Mouse (Mus musculus): Measurements from ENCODE around the gene Gm5799.
"Not testable (repeated sequence)": the region's sequence is repeated elsewhere in the genome, so short reads cannot be mapped to it uniquely, and the experiment has no call there.

Gm5799 gene

GRCm38 (mm10) chr14:43543276-43543675 lies at the start of gene Gm5799:
Gene Gm5799 (plus strand): TSS chr14:43543576.
- CTCF ChIA-PET = not testable (repeated sequence)

DNA sequence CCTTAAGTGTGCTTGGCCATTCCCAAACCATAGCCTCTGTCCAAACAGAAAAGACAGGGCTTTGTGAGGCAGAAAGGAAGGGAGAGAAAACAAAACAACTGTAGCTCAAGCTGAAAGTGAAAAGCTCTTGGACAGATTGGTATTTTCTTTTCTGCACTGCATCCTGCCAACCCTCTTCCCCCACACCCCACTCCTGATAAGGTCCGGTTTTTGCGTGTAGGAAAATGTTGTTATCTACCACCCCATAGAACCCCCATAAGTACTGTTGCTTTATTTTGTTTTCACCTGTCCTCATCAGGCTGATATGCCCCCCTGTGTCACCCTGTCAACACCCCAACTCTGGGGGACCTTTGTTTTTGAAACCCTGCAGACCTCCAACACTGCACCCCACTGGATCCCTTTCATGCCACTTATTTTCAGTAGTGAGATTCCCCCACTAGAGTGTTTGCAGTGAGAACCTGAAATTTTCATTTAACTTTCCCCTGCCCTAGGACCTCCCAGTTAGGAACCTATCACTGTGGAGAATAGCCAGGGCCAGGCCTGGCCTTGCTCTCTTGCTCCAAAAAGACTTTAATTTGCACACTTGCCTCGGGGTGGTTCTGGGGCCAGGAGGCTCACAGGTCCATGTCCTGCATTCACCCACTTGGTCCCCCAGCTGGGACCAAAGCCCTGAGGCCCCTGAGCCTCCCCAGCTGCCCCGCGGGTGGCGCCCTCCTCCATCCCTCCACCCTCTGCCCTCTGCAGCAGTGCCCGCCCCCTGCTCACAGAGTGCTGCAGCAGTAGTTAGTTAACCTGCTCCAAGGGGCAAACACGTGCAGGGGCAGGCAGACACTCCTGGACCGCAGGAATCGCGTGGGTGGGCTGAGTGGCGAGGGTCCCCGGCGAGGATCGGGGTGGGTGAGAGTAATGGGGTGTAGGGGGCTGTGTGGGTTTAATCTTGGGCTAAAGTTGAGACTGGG lies 12.0 kb upstream of the Gm5799 start:
- CTCF ChIA-PET = not testable (repeated sequence)

DNA sequence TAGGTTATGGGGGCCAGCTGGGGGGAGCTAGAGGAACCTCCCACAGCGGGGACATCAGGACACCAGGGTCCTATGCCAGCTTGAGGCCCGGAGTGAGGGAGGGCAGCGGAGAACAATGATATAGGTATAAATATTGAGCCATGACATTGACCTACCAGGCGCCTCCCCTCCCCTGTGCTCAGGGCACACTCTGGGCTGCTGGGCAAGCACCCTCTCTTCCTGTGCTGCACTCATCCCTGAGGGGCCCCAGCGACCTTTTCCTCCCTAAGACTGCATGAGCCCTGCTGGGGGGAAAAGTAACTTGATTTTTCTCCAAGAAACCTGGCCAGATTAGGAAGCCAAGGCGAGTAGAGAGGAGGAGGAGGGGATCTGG lies 11.4 kb upstream of the Gm5799 start:
- CTCF ChIA-PET = not testable (repeated sequence)

DNA sequence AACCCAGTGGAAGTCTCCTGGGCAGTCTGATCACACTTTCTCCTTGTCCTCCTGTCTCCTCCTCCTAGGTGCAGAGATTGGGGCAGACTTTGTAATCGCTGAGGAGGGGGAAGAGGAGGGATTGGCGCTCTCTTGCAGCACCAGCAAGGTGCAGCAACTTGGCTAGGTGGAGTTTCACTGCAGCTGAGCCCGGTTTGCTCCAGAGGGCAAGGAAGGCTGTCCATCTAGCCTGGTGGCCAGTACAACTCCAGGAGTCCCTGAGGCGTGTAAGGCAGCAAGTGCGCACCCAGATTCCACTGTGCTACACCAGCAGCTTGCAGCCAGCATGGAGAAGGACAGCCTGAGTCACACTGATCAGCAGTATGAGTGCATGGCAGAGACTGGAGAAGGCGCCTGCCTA lies 11.0 kb upstream of the Gm5799 start:
- CTCF ChIA-PET = not testable (repeated sequence)

DNA sequence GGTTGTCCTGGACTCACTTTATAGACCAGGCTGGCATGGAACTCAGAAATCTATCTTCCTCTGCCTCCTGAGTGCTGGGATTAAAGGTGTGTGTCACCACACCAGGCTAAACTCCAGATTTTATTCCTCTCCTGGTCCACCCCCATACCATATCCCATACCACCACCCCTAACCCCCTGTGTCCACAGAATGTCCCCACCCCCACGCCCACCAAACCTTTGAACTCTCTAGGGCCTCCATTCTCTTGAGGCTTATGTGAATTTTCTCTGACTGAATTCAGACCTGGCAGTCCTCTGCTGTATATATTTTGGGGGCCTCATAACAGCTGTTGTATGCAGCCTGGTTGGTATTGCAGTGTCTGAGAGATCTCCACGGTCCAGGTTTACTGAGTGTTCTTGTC lies 5.2 kb upstream of the Gm5799 start:
- CTCF ChIA-PET = not testable (repeated sequence)

DNA sequence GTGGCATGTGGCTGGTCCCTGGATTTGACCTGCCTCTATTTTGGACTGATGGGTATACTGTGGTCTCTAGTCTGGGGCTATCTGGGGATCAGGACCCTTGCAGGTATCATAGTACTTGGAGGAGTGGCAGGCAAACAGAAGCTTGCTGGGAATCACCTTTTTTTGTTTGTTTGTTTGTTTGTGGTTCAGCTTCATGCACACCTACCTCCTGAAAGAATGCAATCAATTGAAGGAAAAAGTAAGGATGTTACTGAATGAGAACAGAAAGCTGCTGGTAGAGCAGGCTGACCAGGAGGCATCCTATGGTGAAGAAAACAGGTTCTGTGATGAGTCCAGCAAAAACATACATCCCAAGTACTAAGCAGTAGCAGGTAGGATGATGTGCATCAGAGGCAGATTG lies 2.9 kb downstream of the Gm5799 start:
- CTCF ChIA-PET = not testable (repeated sequence)

GRCm38 (mm10) chr14:43552271-43552670 lies 8.9 kb downstream of the Gm5799 start:
- CTCF ChIA-PET = not testable (repeated sequence)

GRCm38 (mm10) chr14:43577969-43578368 lies 34.6 kb downstream of the Gm5799 start:
- CTCF ChIA-PET = not testable (repeated sequence)

DNA sequence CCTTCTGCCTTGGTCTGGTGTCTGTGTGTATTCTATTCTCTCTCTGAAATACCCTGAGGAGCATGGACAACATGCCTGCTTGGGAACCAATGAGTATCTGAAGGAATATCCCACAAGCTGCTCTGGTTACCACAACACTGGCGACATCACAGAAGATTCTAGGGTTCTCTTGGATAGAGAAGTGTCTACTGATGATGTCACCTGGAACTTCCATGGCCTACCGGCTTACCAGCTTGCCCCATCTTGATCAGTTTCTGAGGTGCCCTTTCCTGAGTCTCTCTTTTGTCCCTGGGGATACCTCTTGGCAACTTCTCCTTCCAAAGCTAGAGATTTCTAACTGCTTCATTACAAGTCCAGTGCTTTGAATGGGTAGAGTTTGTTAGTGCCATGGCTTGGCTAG lies 35.7 kb downstream of the Gm5799 start, which contains the start of gene Gm17654:
TSS of gene Gm17654 (minus strand) at position 101 of the 400 bp plus-strand sequence.
- CTCF ChIA-PET = not testable (repeated sequence)
